ENCODE assay signal across 12 mouse cellular contexts in the genomic region with DNA sequence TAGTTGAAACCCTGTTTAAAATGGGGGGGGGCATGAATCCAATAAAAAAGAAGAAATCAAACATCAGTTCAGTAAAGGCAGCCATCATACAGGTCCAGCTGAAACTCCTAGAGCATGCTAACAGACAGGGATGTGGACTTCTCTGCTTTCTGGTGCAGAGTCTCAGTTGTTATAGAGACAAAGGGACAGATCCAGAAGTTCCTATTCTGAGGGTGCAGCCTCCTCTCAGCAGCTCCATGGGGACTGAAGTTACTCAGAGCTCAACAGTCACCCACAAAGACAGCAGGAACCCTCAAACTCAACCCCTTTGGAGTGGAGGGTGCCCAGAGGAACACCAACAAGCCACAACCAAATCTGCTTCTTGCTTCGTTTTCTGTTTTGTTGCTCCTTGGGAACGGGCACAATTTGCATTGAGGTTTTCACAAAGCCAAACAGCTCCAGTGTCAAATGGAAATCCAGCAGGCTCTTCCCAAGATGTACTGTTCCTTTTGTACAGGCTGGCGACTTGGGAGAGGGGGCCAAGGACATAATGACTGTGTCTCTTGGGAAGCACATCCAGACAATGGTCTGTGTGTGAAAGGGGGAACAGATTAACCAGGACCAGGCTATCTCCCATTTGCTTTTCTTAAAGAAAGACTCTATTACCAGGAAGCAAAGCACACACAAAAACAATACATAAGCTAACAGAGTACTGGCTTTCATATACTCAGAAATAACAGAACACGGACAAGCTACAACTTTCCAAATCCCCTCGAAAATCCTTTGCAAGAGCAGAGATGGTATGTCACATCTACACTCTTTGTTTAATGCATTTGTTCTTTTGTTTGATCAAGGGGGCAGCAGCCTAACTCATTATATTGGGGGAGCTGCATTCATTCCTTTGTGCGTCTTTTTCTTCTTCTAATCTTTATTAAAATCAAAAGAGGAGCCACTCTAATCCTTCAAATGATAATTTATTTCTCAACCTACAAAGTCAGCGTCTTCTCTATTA.
DNase-seq lines count a peak whose midpoint lies in the region; ATAC-seq and TF ChIP-seq lines count a peak whose summit lies in the region.
"Had no signal": no experiment of that assay in that cellular context is flagged by ENCODE, and none has a peak within 500 bp of the region (broad histone marks: within the 10 kb centered on the region; RNA-seq: fewer than 3 reads in every experiment).

No protein-coding gene starts in this region.

- no peak overlapping the region for H3K4me2 ChIP-seq in forebrain, embryonic 12.5 days
- H3K4me2 ChIP-seq in hindbrain, postnatal 0 days (ENCODE audit: low read depth, low read length), result no peak overlapping the region
- H3K4me2 ChIP-seq: hindbrain, embryonic 15.5 days had no signal

- no peak for TF ChIP-seq POLR2A in heart, adult 2 months (IDR thresholded peaks at IDR 0.05; ENCODE audit: insufficient read depth, low read depth, low read length)

- peak; percentile 57 for DNase-seq in embryo, embryonic 10 days (ENCODE audit: low spot score)
- DNase-seq in hindbrain, postnatal 0 days (ENCODE audit: low spot score), result peak; percentile 36
- peak; percentile 49 for DNase-seq in neural tube, embryonic 10.5 days (ENCODE audit: extremely low spot score, low spot score)
- DNase-seq in spleen, adult 18-20 months, result no peak
- no peak for DNase-seq in left cerebral cortex, postnatal 25 days (ENCODE audit: low spot score in 2 of 2)
- no peak for DNase-seq in heart, adult 2 months
- no peak for DNase-seq in kidney, postnatal 10 days
- DNase-seq: cerebellum, adult 18-20 months; liver; thymus, postnatal 4 days had no signal

- H3K27ac ChIP-seq in forebrain, embryonic 12.5 days, result peak overlapping the region; percentile 92
- H3K27ac ChIP-seq in hindbrain, postnatal 0 days, result peak overlapping the region; percentile 2; the same call in 1 of the 2 replicates
- no peak overlapping the region for H3K27ac ChIP-seq in heart, adult 2 months
- H3K27ac ChIP-seq: hindbrain, embryonic 15.5 days had no signal

- H3K79me2 ChIP-seq in heart, adult 2 months (replicated peaks; ENCODE audit: control insufficient read depth, insufficient read depth, low read length), result no peaks in the 10 kb centered on the region

- H3K4me1 ChIP-seq in forebrain, embryonic 12.5 days, result peaks cover 27% of the 10 kb centered on the region
- H3K4me1 ChIP-seq in hindbrain, postnatal 0 days (ENCODE audit: insufficient read depth, low read length), result no peaks in the 10 kb centered on the region
- no peaks in the 10 kb centered on the region for H3K4me1 ChIP-seq in heart, adult 2 months (ENCODE audit: control insufficient read depth, insufficient read depth, low read length)

- H3K27me3 ChIP-seq in forebrain, embryonic 12.5 days, result no peaks in the 10 kb centered on the region
- no peaks in the 10 kb centered on the region for H3K27me3 ChIP-seq in hindbrain, postnatal 0 days (ENCODE audit: insufficient read depth, low read length)
- no peaks in the 10 kb centered on the region for H3K27me3 ChIP-seq in heart, adult 2 months (ENCODE audit: control insufficient read depth, insufficient read depth, low read length)
- H3K27me3 ChIP-seq: hindbrain, embryonic 15.5 days had no signal

- H3K4me3 ChIP-seq in forebrain, embryonic 12.5 days (replicated peaks), result no peak overlapping the region
- no peak overlapping the region for H3K4me3 ChIP-seq in hindbrain, postnatal 0 days (ENCODE audit: low read length)
- no peak overlapping the region for H3K4me3 ChIP-seq in heart, adult 2 months
- H3K4me3 ChIP-seq: hindbrain, embryonic 15.5 days had no signal

- H3K36me3 ChIP-seq in forebrain, embryonic 12.5 days (replicated peaks), result no peaks in the 10 kb centered on the region
- no peaks in the 10 kb centered on the region for H3K36me3 ChIP-seq in hindbrain, postnatal 0 days (ENCODE audit: insufficient read depth, low read length)
- no peaks in the 10 kb centered on the region for H3K36me3 ChIP-seq in heart, adult 2 months (ENCODE audit: control insufficient read depth, insufficient read depth, low read length)
- H3K36me3 ChIP-seq: hindbrain, embryonic 15.5 days had no signal

- intact Hi-C loops in left cerebral cortex, postnatal 25 days (cut with DNase I), result no loop called here
- intact Hi-C loops in heart, adult 2 months (cut with DNase I), result no loop called here

- WGBS in forebrain, embryonic 12.5 days, result 5% methylated on average over 7 of the region's 7 CpGs
- 29% methylated on average over 7 of the region's 7 CpGs for WGBS in hindbrain, postnatal 0 days
- 78% methylated on average over 7 of the region's 7 CpGs for WGBS in heart, adult 2 months

- no peak for TF ChIP-seq CTCF in hindbrain, postnatal 0 days (IDR thresholded peaks at IDR 0.05; ENCODE audit: low read depth)
- no peak for TF ChIP-seq CTCF in heart, adult 2 months (IDR thresholded peaks at IDR 0.05)

- no peak overlapping the region for H3K9ac ChIP-seq in forebrain, embryonic 12.5 days
- H3K9ac ChIP-seq in hindbrain, postnatal 0 days (replicated peaks; ENCODE audit: low read length), result no peak overlapping the region
- no peak overlapping the region for H3K9ac ChIP-seq in heart, adult 2 months (ENCODE audit: low read depth, low read length)
- H3K9ac ChIP-seq: hindbrain, embryonic 15.5 days had no signal

- peak; percentile 77; the same call in 1 of the 2 replicates for ATAC-seq in forebrain, embryonic 12.5 days (ENCODE audit: low FRiP score)
- no peak for ATAC-seq in hindbrain, postnatal 0 days

- H3K9me3 ChIP-seq in forebrain, embryonic 12.5 days, result no peaks in the 10 kb centered on the region
- no peaks in the 10 kb centered on the region for H3K9me3 ChIP-seq in hindbrain, postnatal 0 days (ENCODE audit: low read length)
- H3K9me3 ChIP-seq: hindbrain, embryonic 15.5 days had no signal

- no peak for TF ChIP-seq EP300 in heart, adult 2 months (IDR thresholded peaks at IDR 0.05; ENCODE audit: insufficient read depth, low read depth, low read length)

Comparison
In these comparisons a context has a peak if more than half of its experiments do, and no peak if none do; other contexts are left out.
1. DNase-seq: peak in embryo, embryonic 10 days (single experiment), hindbrain, postnatal 0 days (single experiment) and neural tube, embryonic 10.5 days (single experiment); none in spleen, adult 18-20 months (0 of 2), left cerebral cortex, postnatal 25 days (0 of 2), heart, adult 2 months (0 of 2) and kidney, postnatal 10 days (single experiment).